Mouse (Mus musculus) testis, adult 2 months (tissue): ENCODE data around the gene Atp6v0e.

Experiments used
- CTCF ChIP-seq: fragments of 200-500 bp; IDR thresholded peaks from 2 replicates; pipeline ENCODE4 v1.5.1; 2012; ENCODE audit warnings: low read depth, mild to moderate bottlenecking, inconsistent platforms, low read length, moderate library complexity; ENCODE audit not compliant: control insufficient read depth, insufficient read depth, insufficient replicate concordance
- POLR2A ChIP-seq: fragments of 200-500 bp; IDR thresholded peaks from 2 replicates; pipeline ENCODE4 v1.6.1; 2012; ENCODE audit warnings: low read depth, mild to moderate bottlenecking, inconsistent platforms, low read length, moderate library complexity; ENCODE audit not compliant: control insufficient read depth

GRCm38 (mm10) chr17:26703671-26704070, 40.6 kb downstream of the Atp6v0e start:
- TF ChIP-seq CTCF: no peak
- no peak for TF ChIP-seq POLR2A
